Mouse (Mus musculus): Measurements from ENCODE around the gene Evpl. TPM values are rescaled to one million over a fixed set of nuclear protein-coding genes. Genes with fewer than 3 reads are reported as not detected.
"Not testable (repeated sequence)": the region's sequence is repeated elsewhere in the genome, so short reads cannot be mapped to it uniquely, and the experiment has no call there.

Evpl gene
- 0.47 and 0.48 TPM in 2 replicates for polyA plus RNA-seq (2016; fragmentation: Nextera tagmentation; extraction: Ambion mirVana)

DNA sequence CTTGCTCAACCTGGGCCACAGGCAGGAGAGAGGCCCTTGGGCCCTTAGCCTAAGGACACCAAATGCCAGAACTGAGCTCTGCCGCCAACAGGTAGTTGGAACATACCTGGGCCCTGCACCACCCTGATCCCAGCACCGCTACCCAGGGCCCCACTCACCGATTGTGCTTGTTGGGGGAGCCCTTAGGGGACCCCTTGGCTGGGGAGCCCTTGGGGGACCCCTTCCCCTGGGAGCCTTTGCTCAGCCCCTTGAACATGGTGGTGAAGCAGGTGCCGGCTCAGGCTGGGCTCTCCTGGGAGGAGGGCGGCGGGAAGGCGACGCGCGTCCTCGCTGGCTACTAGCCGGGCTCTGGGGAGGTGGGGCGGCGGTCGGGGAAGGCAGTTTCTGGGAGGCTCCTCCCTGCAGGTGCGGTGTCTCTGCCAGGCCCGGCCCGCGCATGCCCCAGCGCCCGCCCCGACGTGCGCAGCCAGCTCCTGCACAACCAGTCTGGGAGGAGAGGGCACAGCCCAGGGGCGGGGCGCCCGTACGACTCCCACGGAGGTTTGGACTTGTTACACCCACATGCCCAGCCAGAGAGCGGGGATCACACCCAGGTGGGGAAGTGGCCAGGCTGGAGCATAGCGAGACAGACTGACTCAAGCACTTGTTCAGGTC is at the start of gene Evpl:
TSS of gene Evpl (minus strand) at position 336 of the 654 bp plus-strand sequence.
- DNase-seq (ENCODE audit: extremely low spot score, low spot score) = no peak
- 13% methylated on average over 31 of the region's 31 CpGs for WGBS
- Histone ChIP-seq H3K4me3 (peak within 1 kb of the TSS; percentile 32), H3K4me1 (peaks cover 47% of the 10 kb centered on the region), H3K36me3 (replicated peaks) (peaks cover 8% of the 10 kb centered on the region), H3K9me3 (no peaks in the 10 kb centered on the region), H3K27me3 (ENCODE audit: poor library complexity, severe bottlenecking) (peaks cover 67% of the 10 kb centered on the region), H3K27ac (peak within 1 kb of the TSS; percentile 26; the same call in 1 of the 2 replicates)

DNA sequence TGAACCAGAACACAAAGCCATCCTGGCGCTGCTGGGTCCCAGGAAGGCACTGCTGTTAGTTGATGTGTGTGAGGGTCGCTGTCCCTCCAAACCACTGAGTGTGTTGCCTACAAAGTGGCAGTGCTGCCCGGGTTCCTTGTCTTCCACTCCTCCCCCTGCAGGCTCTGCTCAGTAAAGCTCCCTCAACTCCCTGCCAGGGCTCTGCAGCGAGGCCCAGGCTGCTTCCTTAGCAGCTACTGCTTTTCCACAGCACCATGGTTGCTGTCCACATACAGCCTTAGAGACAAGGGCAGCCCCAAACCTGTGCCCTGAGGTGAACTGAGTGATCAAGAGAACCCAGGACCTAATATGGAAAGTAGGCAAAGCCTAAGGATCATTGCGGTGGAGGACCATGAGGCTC is 49.5 kb upstream of the Evpl start:
- peaks cover 50% of the 10 kb centered on the region for H3K36me3 ChIP-seq (replicated peaks)
- no peak for DNase-seq (ENCODE audit: extremely low spot score, low spot score)

DNA sequence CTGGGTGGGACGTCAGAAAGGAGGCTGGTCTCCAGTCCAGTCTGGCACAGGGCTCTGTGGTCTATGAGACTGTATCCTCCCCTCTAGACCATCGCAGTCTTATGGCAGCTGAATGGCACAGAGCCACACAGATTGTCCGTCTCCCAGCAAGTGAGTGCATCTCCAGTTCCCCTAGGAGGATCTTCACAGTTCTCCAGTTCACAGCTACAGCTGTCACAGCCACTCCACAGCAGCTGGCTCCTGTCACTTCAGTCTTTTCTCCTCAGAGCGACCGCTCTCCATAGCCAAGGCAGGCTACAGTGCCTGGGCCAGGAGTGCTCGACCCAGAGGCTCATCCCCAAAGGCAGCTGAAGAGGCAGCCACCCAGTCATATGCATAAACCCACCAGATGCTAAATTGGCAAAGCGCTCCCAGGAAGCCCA is 47.9 kb upstream of the Evpl start:
- peaks cover 54% of the 10 kb centered on the region for H3K27me3 ChIP-seq (ENCODE audit: poor library complexity, severe bottlenecking)
- no peaks in the 10 kb centered on the region for H3K9me3 ChIP-seq
- peaks cover 37% of the 10 kb centered on the region for H3K36me3 ChIP-seq (replicated peaks)
- 71% methylated on average over 7 of the region's 7 CpGs for WGBS
- H3K4me3 ChIP-seq = no peak overlapping the region
- H3K4me1 ChIP-seq = peaks cover 23% of the 10 kb centered on the region
- no peak overlapping the region for H3K27ac ChIP-seq
- DNase-seq (ENCODE audit: extremely low spot score, low spot score) = no peak

More for the DNA sequence above, 49.5 kb upstream of the Evpl start:
- Histone ChIP-seq H3K4me3 (no peak overlapping the region), H3K4me1 (peaks cover 8% of the 10 kb centered on the region), H3K27ac (no peak overlapping the region), H3K27me3 (ENCODE audit: poor library complexity, severe bottlenecking) (peaks cover 39% of the 10 kb centered on the region), H3K9me3 (no peaks in the 10 kb centered on the region)
- WGBS = 72% methylated on average over 5 of the region's 5 CpGs

DNA sequence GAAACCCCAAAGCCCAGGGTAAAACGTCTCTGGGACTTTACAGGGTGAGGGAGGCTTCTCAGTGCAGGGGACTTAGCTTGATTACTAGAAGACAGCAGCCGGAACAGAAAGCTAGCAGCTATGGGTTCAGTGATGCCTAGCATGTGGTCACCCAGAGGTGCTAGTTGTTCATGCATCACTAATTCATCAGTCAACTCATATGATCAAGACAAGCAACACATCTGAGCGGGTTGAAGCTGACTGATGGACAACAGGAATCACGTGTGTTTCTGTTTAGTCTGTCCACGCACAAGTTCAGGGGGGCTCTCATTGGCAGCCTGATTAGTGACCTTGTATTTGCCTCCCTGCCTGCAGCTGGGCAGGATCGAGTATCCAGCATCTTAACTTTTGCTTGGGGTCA is 46.1 kb upstream of the Evpl start:
- Histone ChIP-seq H3K9me3 (no peaks in the 10 kb centered on the region), H3K27ac (no peak overlapping the region), H3K27me3 (ENCODE audit: poor library complexity, severe bottlenecking) (peaks cover 67% of the 10 kb centered on the region), H3K4me3 (no peak overlapping the region), H3K4me1 (peaks cover 23% of the 10 kb centered on the region), H3K36me3 (replicated peaks) (peaks cover 19% of the 10 kb centered on the region)
- DNase-seq (ENCODE audit: extremely low spot score, low spot score) = no peak
- 63% methylated on average over 6 of the region's 6 CpGs for WGBS

DNA sequence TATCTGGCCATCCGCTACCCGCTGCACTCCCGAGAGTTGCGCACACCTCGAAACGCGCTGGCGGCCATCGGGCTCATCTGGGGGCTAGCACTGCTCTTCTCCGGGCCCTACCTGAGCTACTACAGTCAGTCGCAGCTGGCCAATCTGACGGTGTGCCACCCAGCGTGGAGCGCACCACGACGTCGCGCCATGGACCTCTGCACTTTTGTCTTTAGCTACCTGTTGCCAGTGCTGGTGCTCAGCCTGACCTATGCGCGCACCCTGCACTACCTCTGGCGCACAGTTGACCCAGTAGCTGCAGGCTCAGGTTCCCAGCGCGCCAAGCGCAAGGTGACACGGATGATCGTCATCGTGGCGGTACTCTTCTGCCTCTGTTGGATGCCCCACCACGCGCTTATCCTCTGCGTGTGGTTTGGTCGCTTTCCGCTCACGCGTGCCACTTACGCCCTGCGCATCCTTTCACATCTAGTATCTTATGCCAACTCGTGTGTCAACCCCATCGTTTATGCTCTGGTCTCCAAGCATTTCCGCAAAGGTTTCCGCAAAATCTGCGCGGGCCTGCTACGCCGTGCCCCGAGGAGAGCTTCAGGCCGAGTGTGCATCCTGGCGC is 45.1 kb upstream of the Evpl start:
- Histone ChIP-seq H3K9me3 (no peaks in the 10 kb centered on the region), H3K27ac (no peak overlapping the region), H3K36me3 (replicated peaks) (peaks cover 9% of the 10 kb centered on the region), H3K27me3 (ENCODE audit: poor library complexity, severe bottlenecking) (peaks cover 67% of the 10 kb centered on the region), H3K4me3 (no peak overlapping the region; the same call in 1 of the 2 replicates), H3K4me1 (peaks cover 23% of the 10 kb centered on the region)
- DNase-seq (ENCODE audit: extremely low spot score, low spot score) = no peak
- 10% methylated on average over 48 of the region's 48 CpGs for WGBS

DNA sequence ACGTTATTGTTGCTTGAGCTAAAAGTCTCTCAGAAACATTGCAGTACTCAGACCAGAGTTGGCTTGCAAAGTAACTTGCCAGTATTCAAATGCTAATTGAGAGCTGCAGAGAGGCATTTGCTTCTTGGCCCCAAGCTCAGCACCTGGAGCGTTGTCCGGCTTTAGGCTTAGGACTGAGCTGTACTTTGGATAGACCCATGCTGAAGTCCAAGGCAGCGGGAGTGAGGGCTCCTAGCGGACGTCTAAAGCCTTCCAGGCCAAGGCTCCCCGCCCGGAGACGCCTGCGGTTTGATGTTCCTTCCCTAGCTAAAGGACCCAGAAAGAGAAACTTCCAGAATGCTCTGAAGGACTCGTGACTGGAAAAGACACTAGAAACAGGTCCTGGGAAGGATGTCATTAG is 44.2 kb upstream of the Evpl start:
- no peak overlapping the region for H3K27ac ChIP-seq

DNA sequence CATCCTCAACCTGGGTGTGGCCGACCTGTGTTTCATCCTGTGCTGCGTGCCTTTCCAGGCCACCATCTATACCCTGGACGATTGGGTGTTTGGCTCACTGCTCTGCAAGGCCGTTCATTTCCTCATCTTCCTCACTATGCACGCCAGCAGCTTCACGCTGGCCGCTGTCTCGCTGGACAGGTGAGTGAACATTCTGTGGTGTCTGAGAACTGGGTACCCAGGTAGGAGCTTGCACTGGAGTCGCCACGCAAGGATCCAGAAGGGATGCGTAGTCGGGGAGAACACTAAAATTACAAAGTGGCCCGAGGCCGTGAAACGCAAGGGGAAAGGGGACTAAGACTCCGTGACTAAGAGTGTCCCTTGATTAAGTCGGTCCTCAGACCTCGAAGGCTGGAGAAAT is 43.8 kb upstream of the Evpl start:
- Histone ChIP-seq H3K27ac (no peak overlapping the region), H3K4me3 (peak overlapping the region; percentile 46), H3K36me3 (replicated peaks) (no peaks in the 10 kb centered on the region), H3K4me1 (peaks cover 23% of the 10 kb centered on the region), H3K27me3 (ENCODE audit: poor library complexity, severe bottlenecking) (peaks cover 67% of the 10 kb centered on the region), H3K9me3 (no peaks in the 10 kb centered on the region)
- 2% methylated on average over 18 of the region's 18 CpGs for WGBS
- DNase-seq (ENCODE audit: extremely low spot score, low spot score) = no peak

More for the DNA sequence above, 44.2 kb upstream of the Evpl start:
- H3K36me3 ChIP-seq (replicated peaks) = 0 out of 2 replicates have a peak, but pooled peaks cover under 1% of the 10 kb centered on the region
- DNase-seq (ENCODE audit: extremely low spot score, low spot score) = peak; percentile 28
- H3K27me3 ChIP-seq (ENCODE audit: poor library complexity, severe bottlenecking) = peaks cover 67% of the 10 kb centered on the region
- H3K4me3 ChIP-seq = peak overlapping the region; percentile 46
- WGBS = 2% methylated on average over 11 of the region's 11 CpGs
- H3K9me3 ChIP-seq = no peaks in the 10 kb centered on the region
- peaks cover 23% of the 10 kb centered on the region for H3K4me1 ChIP-seq

DNA sequence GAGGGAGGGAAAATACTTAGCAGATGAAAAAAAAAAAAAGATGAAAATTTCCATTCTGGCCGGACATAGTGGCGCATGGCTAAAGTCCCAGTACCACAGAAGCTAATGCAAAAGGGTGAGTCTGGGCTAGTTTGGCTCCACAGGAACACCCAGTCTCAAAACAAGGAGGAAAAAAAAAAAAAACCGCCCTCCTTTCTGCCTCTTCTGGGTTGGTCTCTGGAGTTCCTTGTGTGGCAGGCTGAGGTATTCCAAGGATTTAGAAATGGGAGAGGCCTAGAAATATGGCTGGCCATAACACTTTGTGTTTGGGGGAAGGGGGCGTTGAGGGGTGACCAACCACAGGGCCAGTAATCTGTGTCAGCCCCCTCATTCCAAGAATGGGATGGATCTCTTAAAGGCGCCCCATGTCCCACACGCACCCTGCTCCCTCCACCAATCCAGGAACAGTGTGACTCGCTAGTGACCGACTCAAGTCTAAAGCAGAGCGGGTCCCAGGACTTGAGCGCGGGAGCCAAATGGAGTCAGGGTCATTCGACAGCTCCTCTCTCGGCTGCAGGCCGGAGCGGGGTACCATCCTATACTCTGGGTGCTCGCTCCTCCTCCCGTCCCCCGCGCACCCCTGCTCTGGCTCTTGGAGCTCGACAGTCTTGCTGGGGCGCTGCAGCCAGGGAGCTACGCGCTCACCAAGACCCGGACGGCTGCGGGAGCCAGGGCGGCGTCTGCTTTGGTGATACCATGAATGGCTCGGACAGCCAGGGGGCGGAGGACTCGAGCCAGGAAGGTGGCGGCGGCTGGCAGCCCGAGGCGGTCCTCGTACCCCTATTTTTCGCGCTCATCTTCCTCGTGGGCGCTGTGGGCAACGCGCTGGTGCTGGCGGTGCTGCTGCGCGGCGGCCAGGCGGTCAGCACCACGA is 43.1 kb upstream of the Evpl start, which contains the start of gene Galr2:
TSS of gene Galr2 (plus strand) at position 189 of the 913 bp plus-strand sequence.
- H3K27ac ChIP-seq = no peak within 1 kb of the TSS
- peaks cover 65% of the 10 kb centered on the region for H3K27me3 ChIP-seq (ENCODE audit: poor library complexity, severe bottlenecking)
- H3K36me3 ChIP-seq (replicated peaks) = no peaks in the 10 kb centered on the region
- H3K4me1 ChIP-seq = peaks cover 23% of the 10 kb centered on the region
- DNase-seq (ENCODE audit: extremely low spot score, low spot score) = no peak
- no peaks in the 10 kb centered on the region for H3K9me3 ChIP-seq
- H3K4me3 ChIP-seq = peak within 1 kb of the TSS; percentile 46
- WGBS = 5% methylated on average over 48 of the region's 48 CpGs

DNA sequence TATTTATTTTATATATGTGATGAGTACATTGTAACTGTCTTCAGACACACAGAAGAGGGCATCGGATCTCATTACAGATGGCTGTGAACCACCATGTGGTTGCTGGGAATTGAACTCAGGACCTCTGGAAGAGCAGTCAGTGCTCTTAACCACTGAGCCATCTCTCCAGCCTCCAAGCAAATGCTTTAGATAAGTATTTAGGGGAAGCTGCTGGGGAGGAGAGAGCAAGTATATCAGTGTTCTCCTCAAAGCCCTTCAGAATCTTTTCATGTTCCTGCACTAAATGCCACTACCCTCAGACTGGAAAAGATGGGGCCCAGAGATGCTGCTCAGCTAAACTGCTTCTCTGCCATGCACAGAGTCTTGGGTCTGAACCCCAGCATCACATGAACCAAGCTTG is 39.3 kb upstream of the Evpl start:
- peaks cover 27% of the 10 kb centered on the region for H3K27me3 ChIP-seq (ENCODE audit: poor library complexity, severe bottlenecking)
- 94% methylated on average over 1 of the region's 1 CpGs for WGBS
- not testable (repeated sequence) for H3K27ac ChIP-seq; H3K36me3 ChIP-seq (replicated peaks); H3K4me3 ChIP-seq; H3K9me3 ChIP-seq; DNase-seq (ENCODE audit: extremely low spot score, low spot score)
- H3K4me1 ChIP-seq = peaks cover 37% of the 10 kb centered on the region

DNA sequence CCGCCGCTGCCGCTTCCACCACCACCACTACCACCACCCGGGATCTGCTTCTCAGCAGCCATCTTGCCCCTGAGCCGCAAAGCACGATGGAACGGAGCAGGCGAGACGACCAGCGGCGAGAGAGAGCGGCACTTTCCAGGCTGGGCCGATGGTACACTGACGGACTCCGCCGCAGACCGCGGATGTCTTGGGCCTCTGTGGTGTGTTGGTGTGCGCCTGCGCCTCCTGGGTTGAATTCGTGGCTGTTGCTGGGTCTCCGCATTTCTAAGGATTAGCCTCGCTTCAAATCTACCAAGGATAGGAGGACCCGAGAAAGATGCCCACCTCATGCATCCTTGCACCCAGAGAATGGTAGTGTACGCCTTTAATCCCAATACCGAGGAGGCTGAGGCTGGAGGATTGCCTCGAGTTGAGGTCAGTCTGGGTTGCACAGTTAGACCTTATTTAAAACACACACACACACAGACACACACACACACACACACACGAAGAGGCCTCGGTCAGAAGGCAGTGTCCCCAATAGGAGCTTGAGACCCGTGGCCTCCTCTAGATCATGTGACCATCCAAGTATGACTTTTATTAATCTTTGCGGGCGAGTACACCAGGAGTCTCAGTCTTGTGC is 36.3 kb upstream of the Evpl start, which contains the start of gene Srp68:
TSS of gene Srp68 (minus strand) at position 173 of the 622 bp plus-strand sequence.
- DNase-seq (ENCODE audit: extremely low spot score, low spot score) = peak; percentile 91
- no peaks in the 10 kb centered on the region for H3K27me3 ChIP-seq (ENCODE audit: poor library complexity, severe bottlenecking)
- H3K27ac ChIP-seq = peak within 1 kb of the TSS; percentile 93
- 6% methylated on average over 32 of the region's 32 CpGs for WGBS
- H3K4me1 ChIP-seq = peaks cover 29% of the 10 kb centered on the region
- peak within 1 kb of the TSS; percentile 97 for H3K4me3 ChIP-seq
- H3K9me3 ChIP-seq = no peaks in the 10 kb centered on the region
- peaks cover 34% of the 10 kb centered on the region for H3K36me3 ChIP-seq (replicated peaks)

DNA sequence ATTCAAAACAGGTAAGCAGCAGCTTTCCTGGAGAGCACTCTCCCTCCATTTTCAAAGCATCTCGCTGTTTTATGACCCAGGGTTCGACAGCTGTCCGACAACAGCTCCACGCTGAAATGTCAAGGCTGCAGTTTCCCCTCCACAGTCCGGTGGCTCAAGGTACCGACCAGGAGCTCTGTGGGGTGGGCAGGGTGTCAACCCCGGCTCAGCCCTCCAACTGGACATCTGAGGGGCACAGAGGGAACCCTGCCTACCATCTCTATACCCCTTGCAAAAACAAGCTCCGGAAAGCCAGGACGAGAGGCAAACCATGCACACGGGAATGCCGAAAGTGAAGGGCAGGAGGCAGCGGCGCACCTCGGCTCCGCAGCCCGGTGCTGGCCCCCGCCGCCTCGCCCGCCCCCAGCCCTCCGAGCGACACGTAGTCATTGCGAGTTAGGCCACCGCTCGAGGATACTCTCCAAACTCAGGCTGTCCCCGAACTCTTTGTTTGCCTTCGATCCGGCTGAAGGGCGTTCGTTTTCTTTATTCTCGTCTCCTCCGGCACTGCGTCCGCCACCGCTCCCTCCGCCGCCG is 35.7 kb upstream of the Evpl start:
- peak overlapping the region; percentile 97 for H3K4me3 ChIP-seq
- 1% methylated on average over 39 of the region's 39 CpGs for WGBS
- H3K36me3 ChIP-seq (replicated peaks) = peaks cover 40% of the 10 kb centered on the region
- peak overlapping the region; percentile 93 for H3K27ac ChIP-seq
- H3K9me3 ChIP-seq = no peaks in the 10 kb centered on the region
- no peak for DNase-seq (ENCODE audit: extremely low spot score, low spot score)
- H3K27me3 ChIP-seq (ENCODE audit: poor library complexity, severe bottlenecking) = no peaks in the 10 kb centered on the region
- peaks cover 29% of the 10 kb centered on the region for H3K4me1 ChIP-seq

Measured in forebrain, embryonic 10.5 days (tissue).